Mouse (Mus musculus): ENCODE measurements around the gene Dnttip2. TPM values are rescaled to one million over a fixed set of nuclear protein-coding genes. Genes with fewer than 3 reads are reported as not detected.
"Not testable (repeated sequence)": the region's sequence is repeated elsewhere in the genome, so short reads cannot be mapped to it uniquely, and the experiment has no call there.

Dnttip2 gene
- polyA plus RNA-seq, 1 experiment from 2014 or later, result 62.9 TPM

DNA sequence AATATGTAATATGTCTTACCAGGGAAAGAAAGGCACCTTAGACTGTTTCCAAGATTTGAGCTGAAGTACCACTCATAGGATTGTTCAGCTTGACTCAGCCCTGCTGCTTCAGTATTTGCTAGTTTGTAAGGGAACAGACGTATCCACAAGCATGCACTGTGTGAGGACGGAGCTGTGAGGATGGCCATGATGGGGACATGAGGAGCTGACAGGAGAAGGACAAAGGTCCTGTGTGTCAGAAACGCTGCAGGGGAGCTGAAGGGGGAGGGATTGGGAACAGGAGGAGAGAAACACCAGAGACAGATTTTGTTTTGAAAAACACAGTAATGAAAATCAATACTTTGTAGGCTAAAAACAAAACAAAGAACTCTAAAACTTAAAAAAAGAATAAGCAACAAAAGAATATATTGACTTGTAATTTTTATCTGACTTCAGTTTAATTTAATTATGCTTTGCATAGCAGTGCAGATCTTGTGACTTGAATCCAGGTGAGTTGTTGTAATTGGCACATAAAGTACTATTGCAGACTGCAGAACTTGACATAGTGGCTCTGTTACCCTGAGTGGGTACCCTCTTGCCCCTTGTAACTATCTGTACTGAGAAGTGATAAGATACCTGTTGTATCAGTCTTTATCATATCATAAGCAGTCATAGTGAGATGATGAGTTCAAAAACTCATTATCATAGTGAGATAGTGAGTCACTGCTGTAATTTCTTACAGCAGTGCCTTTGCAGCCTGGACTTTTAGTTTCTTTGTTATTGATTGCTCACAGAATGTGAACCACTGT is 21.5 kb upstream of the Dnttip2 start:
- Histone ChIP-seq H3K9ac (replicated peaks) (no peak overlapping the region), H3K4me1 (replicated peaks) (peaks cover 3% of the 10 kb centered on the region), H3K27ac (no peak overlapping the region), H3K27me3 (no peaks in the 10 kb centered on the region), H3K4me2 (replicated peaks) (no peak overlapping the region), H3K9me3 (no peaks in the 10 kb centered on the region), H3K36me3 (0 out of 2 replicates have a peak, but pooled peaks cover 3% of the 10 kb centered on the region), H3K4me3 (replicated peaks) (no peak overlapping the region)
- no peak for ATAC-seq
- WGBS, result 52% methylated on average over 3 of the region's 3 CpGs

DNA sequence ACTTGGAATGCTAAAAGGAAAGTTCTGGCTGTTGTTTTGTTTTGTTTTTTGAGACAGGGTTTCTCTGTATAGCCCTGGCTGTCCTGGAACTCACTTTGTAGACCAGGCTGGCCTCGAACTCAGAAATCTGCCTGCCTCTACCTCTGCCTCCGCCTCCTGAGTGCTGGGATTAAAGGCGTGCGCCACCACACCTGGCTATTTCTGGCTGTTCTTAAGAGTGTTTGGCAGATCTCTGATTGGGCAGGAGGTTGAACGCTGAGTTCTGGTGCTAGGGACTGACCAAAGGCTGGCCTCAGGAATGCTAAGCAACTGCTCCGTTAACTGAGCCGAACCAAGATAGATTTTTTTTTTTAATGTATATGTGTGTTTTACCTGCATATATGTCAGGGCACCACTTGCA is 20.1 kb upstream of the Dnttip2 start:
- WGBS, result 88% methylated on average over 7 of the region's 7 CpGs
- not testable (repeated sequence) for H3K9me3 ChIP-seq; H3K9ac ChIP-seq (replicated peaks); ATAC-seq; H3K4me3 ChIP-seq (replicated peaks); H3K27me3 ChIP-seq; H3K4me2 ChIP-seq (replicated peaks); H3K27ac ChIP-seq; H3K4me1 ChIP-seq (replicated peaks); H3K36me3 ChIP-seq

DNA sequence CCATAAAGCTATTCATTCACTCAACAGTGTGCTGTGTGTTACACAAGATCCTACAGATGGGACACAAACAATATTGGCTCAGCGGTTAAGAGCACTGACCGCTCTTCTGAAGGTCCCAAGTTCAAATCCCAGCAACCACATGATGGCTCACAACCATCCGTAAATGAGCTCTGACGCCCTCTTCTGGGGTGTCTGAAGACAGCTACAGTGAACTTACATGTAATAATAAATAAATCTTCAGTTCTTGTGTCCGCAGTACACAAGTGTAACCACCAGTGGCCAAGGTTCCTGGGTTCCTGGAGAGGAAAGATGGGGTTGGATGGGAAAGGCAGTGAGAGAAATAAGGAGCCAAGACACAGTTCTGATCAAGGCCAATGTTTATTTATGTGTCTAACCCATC is 4.2 kb upstream of the Dnttip2 start:
- no peak overlapping the region for H3K9ac ChIP-seq (replicated peaks)
- WGBS, result 75% methylated on average over 5 of the region's 5 CpGs
- H3K36me3 ChIP-seq, result peaks cover 12% of the 10 kb centered on the region
- no peaks in the 10 kb centered on the region for H3K27me3 ChIP-seq
- no peak overlapping the region for H3K27ac ChIP-seq
- peaks cover 4% of the 10 kb centered on the region for H3K4me1 ChIP-seq (replicated peaks)
- H3K4me3 ChIP-seq (replicated peaks), result no peak overlapping the region
- no peaks in the 10 kb centered on the region for H3K9me3 ChIP-seq
- ATAC-seq, result no peak
- no peak overlapping the region for H3K4me2 ChIP-seq (replicated peaks)

DNA sequence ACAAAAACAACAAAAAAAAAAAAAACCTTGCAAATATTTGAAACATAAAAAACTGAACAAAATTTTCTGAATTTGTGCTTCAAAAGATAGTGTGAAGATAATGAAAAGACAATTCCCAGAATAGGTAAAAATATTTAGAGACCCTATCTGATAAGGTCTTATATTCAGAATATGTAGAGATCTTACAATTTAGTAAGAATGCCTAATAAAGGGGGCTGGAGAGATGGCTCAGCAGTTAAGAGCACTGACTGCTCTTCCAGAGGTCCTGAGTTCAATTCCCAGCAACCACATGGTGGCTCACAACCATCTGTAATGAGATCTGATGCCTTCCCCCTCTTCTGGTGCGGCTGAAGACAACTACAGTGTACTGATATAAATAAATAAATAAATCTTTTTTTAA is 1.6 kb upstream of the Dnttip2 start:
- not testable (repeated sequence) for H3K4me2 ChIP-seq (replicated peaks); H3K27ac ChIP-seq; H3K9ac ChIP-seq (replicated peaks); ATAC-seq; H3K4me3 ChIP-seq (replicated peaks); H3K27me3 ChIP-seq; H3K9me3 ChIP-seq
- Histone ChIP-seq H3K4me1 (replicated peaks) (peaks cover 30% of the 10 kb centered on the region), H3K36me3 (peaks cover 23% of the 10 kb centered on the region)
- 78% methylated on average over 1 of the region's 1 CpGs for WGBS

DNA sequence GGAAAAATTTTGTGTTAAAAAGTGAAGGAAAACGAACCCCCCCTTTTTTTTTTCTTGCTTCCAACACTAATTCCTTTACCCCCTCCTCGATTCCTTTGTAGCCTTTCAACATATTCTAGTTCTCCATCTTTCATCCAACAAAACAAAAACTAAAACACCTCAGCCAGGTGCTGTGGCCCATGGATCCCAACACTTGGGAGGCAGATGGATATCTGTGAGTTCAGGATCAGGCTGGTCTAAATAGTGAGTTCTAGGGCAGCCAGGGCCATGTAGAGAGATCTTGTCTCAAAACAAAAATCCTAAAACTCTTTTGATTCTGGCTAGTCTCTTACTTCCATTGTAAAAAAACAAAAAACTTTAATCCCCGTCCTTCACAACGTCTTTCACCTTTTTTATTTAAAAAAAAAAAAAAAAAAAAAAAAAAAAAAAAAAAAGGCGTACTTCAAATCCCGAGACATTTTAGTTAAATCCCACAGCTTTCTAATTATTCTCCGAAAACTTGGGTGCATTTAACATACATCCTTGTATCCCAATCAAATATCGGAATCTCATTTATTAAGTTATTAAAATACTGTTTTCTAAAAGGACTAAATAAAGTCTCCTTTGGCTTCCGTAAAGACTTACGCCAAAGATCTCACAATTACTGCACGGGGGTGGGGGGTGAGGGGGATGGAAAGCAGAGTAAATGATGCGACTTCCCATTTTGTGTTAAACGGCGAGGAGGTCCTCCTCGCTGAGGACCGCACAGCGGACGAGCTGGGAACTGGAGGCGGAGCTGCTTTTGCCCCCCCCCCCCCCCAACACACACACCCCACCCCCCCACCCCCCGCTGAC is 564 bp upstream of the Dnttip2 start:
- peaks cover 34% of the 10 kb centered on the region for H3K36me3 ChIP-seq
- peak overlapping the region; percentile 36; the same call in 1 of the 2 replicates for H3K9ac ChIP-seq (replicated peaks)
- peaks cover 39% of the 10 kb centered on the region for H3K4me1 ChIP-seq (replicated peaks)
- H3K27me3 ChIP-seq, result no peaks in the 10 kb centered on the region
- H3K4me2 ChIP-seq (replicated peaks), result peak overlapping the region; percentile 41
- H3K4me3 ChIP-seq (replicated peaks), result peak overlapping the region; percentile 77
- WGBS, result 9% methylated on average over 20 of the region's 20 CpGs
- no peaks in the 10 kb centered on the region for H3K9me3 ChIP-seq
- H3K27ac ChIP-seq, result peak overlapping the region; percentile 25; the same call in 1 of the 2 replicates
- no peak; the same call in 1 of the 2 replicates for ATAC-seq

DNA sequence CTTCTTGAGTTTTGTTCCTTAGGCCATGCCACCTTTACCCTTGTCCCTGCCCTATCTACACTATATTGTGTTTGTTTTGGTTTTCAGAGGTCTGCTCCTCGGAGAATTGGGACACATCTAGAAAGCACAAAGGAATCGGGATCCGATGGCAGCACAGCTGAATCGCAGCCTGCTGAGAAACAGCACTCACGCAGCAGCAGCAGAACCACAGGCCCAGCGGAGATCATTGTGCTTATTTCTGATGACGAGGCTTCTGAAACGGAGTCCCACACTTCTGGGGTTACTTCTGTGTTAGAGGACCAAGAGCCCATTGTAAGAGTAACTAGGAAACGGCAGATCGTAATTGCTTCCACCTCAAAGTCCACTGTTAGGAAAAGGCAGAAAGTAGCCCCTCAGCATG is 923 bp downstream of the Dnttip2 start:
- Histone ChIP-seq H3K4me3 (replicated peaks) (peak overlapping the region; percentile 77), H3K9ac (replicated peaks) (peak overlapping the region; percentile 82), H3K4me2 (replicated peaks) (peak overlapping the region; percentile 92), H3K27me3 (no peaks in the 10 kb centered on the region), H3K27ac (no peak overlapping the region), H3K9me3 (no peaks in the 10 kb centered on the region), H3K36me3 (peaks cover 48% of the 10 kb centered on the region), H3K4me1 (replicated peaks) (peaks cover 39% of the 10 kb centered on the region)
- ATAC-seq, result no peak
- 75% methylated on average over 10 of the region's 10 CpGs for WGBS

DNA sequence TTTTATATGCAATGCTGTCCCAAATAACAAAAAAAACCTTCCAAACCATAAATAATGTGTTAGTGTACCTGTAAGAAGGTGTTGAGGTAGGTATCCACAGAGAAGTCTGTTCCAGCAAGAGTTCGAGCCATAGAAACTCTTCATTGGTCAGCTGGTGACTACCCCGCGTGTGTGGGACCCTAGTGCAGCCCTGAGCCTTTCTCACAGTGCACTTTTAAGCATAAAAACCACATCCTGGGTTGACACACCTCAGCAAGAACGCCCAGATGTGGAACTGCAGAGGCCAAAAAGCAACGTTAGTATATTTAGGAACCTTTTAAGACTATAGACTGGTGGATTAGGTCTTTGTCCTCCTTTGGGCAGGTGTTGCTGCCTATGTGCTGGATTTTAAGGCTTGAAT is 13.0 kb downstream of the Dnttip2 start:
- WGBS, result 85% methylated on average over 5 of the region's 5 CpGs
- Histone ChIP-seq H3K27me3 (no peaks in the 10 kb centered on the region), H3K9ac (replicated peaks) (no peak overlapping the region), H3K9me3 (no peaks in the 10 kb centered on the region), H3K27ac (no peak overlapping the region), H3K4me1 (replicated peaks) (peaks cover 21% of the 10 kb centered on the region), H3K4me3 (replicated peaks) (no peak overlapping the region), H3K4me2 (replicated peaks) (no peak overlapping the region), H3K36me3 (peaks cover 33% of the 10 kb centered on the region)
- ATAC-seq, result no peak

DNA sequence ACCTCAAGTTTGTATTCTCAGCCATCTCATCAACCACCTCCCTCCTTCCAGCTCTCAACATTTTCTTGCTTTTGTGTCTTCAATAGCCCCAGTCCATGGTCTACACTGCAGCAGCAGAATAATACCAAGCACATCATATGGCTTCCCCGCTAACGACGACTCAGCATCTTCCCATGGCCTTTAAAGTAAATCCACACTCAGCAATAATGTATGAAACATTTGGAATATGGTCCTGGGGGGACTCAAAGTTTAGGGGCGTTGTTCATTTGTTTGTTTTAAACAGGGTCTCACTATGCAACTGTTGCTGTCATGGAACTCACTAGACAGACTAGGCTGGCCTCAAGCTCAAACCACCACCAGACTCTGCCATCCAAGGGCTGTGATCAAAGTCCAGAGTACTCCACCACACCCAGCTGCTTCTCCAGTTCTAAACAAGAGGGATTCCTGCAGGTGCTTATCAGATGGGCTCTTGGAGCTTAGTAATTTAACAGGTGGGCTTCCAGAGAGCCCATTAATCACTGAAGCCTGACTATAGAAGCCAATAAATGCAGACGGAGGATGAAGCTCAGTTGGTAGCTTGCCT is 14.5 kb downstream of the Dnttip2 start:
- ATAC-seq, result no peak
- 94% methylated on average over 5 of the region's 5 CpGs for WGBS

DNA sequence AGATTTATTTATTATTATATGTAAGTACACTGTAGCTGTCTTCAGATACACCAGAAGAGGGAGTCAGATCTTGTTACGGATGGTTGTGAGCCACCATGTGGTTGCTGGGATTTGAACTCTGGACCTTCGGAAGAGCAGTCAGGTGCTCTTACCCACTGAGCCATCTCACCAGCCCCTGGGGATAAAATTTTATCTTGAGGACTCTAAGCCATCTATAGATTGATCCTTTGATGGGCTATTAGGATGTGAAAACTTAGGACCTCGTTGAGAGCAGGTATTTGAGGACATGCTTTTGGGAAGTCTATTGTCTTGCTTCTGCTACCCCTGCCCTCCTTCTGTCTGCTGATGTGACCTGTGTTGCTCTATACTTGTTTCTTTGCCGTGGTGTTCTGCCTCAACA is 15.2 kb downstream of the Dnttip2 start:
- H3K27me3 ChIP-seq; H3K27ac ChIP-seq; ATAC-seq; H3K4me3 ChIP-seq (replicated peaks); H3K9ac ChIP-seq (replicated peaks); H3K4me2 ChIP-seq (replicated peaks); H3K9me3 ChIP-seq: not testable (repeated sequence)
- WGBS, result 84% methylated on average over 4 of the region's 4 CpGs
- H3K4me1 ChIP-seq (replicated peaks), result peaks cover 28% of the 10 kb centered on the region
- peaks cover 12% of the 10 kb centered on the region for H3K36me3 ChIP-seq

More for the DNA sequence above, 14.5 kb downstream of the Dnttip2 start:
- H3K9me3 ChIP-seq, result no peaks in the 10 kb centered on the region
- no peak overlapping the region for H3K4me3 ChIP-seq (replicated peaks)
- peaks cover 26% of the 10 kb centered on the region for H3K4me1 ChIP-seq (replicated peaks)
- H3K36me3 ChIP-seq, result peaks cover 17% of the 10 kb centered on the region
- no peak overlapping the region for H3K4me2 ChIP-seq (replicated peaks)
- H3K27ac ChIP-seq, result no peak overlapping the region
- H3K9ac ChIP-seq (replicated peaks), result no peak overlapping the region
- H3K27me3 ChIP-seq, result no peaks in the 10 kb centered on the region

DNA sequence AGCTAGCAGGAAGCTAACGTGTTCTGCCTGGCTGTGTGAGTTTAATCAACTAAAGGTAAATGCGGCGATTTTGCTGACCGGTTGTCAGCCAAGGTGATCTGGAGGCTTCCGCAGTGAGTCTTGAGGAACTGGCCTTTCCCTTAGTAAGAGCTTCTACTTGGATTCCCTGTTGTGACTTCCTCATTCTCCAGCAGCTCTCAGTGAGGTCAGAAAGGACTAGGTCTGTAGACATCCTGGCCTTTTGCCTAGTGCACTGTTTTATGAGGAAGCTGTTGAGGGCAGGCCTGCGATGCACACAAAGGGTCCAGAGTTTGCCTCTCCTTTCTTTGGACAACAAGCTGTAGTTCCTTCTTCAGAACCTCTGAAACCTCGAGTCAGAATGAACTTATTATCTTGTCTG is 16.5 kb downstream of the Dnttip2 start:
- no peak for ATAC-seq
- H3K9me3 ChIP-seq, result no peaks in the 10 kb centered on the region
- no peak overlapping the region for H3K4me2 ChIP-seq (replicated peaks)
- H3K27me3 ChIP-seq, result no peaks in the 10 kb centered on the region
- peaks cover 42% of the 10 kb centered on the region for H3K4me1 ChIP-seq (replicated peaks)
- no peak overlapping the region for H3K4me3 ChIP-seq (replicated peaks)
- peaks cover 1% of the 10 kb centered on the region for H3K36me3 ChIP-seq
- no peak overlapping the region for H3K27ac ChIP-seq
- WGBS, result 84% methylated on average over 7 of the region's 7 CpGs
- no peak overlapping the region for H3K9ac ChIP-seq (replicated peaks)

DNA sequence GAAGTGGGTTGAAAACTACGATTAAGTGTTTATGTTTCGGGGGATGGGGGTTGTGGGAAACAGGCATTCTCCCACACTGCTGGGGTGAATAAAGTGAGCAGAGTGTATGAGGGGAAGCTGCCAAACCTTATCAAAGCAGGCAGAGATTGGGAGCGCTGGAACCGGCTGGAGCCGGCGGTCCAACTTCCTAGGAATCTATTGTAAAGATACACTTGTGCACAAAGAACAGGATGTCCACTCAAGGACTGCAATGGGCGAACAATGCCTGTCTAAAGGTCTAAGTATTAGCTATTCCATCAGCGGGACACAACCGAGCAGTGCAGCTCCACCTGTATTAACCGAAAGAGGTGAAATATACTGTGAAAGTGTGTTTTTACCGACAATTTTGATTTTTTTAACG is 17.6 kb downstream of the Dnttip2 start:
- no peaks in the 10 kb centered on the region for H3K36me3 ChIP-seq
- no peaks in the 10 kb centered on the region for H3K9me3 ChIP-seq
- no peaks in the 10 kb centered on the region for H3K27me3 ChIP-seq
- ATAC-seq, result no peak
- peak overlapping the region; percentile 93 for H3K9ac ChIP-seq (replicated peaks)
- H3K27ac ChIP-seq, result peak overlapping the region; percentile 25; the same call in 1 of the 2 replicates
- H3K4me1 ChIP-seq (replicated peaks), result peaks cover 43% of the 10 kb centered on the region
- H3K4me3 ChIP-seq (replicated peaks), result peak overlapping the region; percentile 83
- H3K4me2 ChIP-seq (replicated peaks), result peak overlapping the region; percentile 76
- 43% methylated on average over 12 of the region's 12 CpGs for WGBS
